8 mouse cellular contexts compared by ENCODE assay signal in the genomic region with DNA sequence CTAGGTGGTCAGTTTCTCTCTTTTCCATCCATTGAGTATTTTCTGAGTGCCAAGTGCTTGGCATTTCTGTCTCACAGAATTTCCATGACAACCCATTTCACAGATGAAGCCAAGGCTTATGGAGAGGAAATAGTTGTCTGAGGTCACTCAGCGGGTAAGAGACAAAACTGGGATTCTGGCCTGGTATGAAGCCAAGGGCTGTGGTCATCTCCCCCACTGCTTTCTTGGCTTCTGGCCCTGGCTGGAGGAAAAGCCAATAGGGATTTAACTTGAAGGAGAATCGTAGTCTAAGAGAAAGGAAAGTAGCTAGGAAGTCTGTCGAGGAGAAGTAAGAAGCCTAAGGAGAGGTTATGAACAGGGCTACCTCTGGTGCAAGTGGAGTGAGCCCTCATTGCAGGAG.
DNase-seq lines count a peak whose midpoint lies in the region; TF ChIP-seq lines count a peak whose summit lies in the region.

No protein-coding gene starts in this region.

- H3K4me3 ChIP-seq in left cerebral cortex, adult 2 months: no peak overlapping the region
- H3K4me3 ChIP-seq in heart, embryonic 10.5 days: no peak overlapping the region

- no peak for TF ChIP-seq CTCF in left cerebral cortex, adult 2 months (IDR thresholded peaks at IDR 0.05)

- H3K4me1 ChIP-seq in heart, embryonic 10.5 days: peaks cover 61% of the 10 kb centered on the region

- peak overlapping the region; percentile 29; the same call in 1 of the 2 replicates for H3K27ac ChIP-seq in left cerebral cortex, adult 2 months
- 0 out of 2 replicates have a peak overlapping the region, but pooled peaks have one; percentile 37 for H3K27ac ChIP-seq in heart, embryonic 10.5 days

- no peaks in the 10 kb centered on the region for H3K27me3 ChIP-seq in heart, embryonic 10.5 days (ENCODE audit: insufficient read depth, poor library complexity, severe bottlenecking)

- intact Hi-C loops in left cerebral cortex, adult 2 months (cut with DNase I): no loop called here
- intact Hi-C loops in left cerebral cortex, postnatal 36 days (cut with DNase I): no loop called here

- 72% methylated on average over 3 of the region's 3 CpGs for WGBS in heart, embryonic 10.5 days

- DNase-seq in left cerebral cortex, adult 2 months (ENCODE audit: extremely low spot score in 1 of 2, low spot score in 2 of 2): no peak
- DNase-seq in left cerebral cortex, postnatal 36 days (ENCODE audit: low spot score in 2 of 2): no peak
- peak; percentile 70 to 81 for DNase-seq in cerebellum, adult 18-20 months
- no peak for DNase-seq in heart, embryonic 10.5 days (ENCODE audit: low spot score)
- peak; percentile 82 for DNase-seq in kidney, postnatal 14 days
- DNase-seq in testis, postnatal 10 days (ENCODE audit: low spot score): peak; percentile 72
- DNase-seq in layer of hippocampus, postnatal 25 days (ENCODE audit: extremely low spot score in 1 of 2, low spot score in 1 of 2): no peak
- no peak for DNase-seq in thymus, adult 18-20 months

- no peaks in the 10 kb centered on the region for H3K36me3 ChIP-seq in heart, embryonic 10.5 days

- H3K9me3 ChIP-seq in heart, embryonic 10.5 days: no peaks in the 10 kb centered on the region

Comparison
In these comparisons a context has a peak if more than half of its experiments do, and no peak if none do; other contexts are left out.
1. DNase-seq: peak in cerebellum, adult 18-20 months (2 of 2), kidney, postnatal 14 days (single experiment) and testis, postnatal 10 days (single experiment); none in left cerebral cortex, adult 2 months (0 of 2), left cerebral cortex, postnatal 36 days (0 of 2), heart, embryonic 10.5 days (single experiment), layer of hippocampus, postnatal 25 days (0 of 2) and thymus, adult 18-20 months (0 of 2).